Mouse (Mus musculus) brown adipose tissue, adult 24 weeks (tissue): ENCODE data around the gene Ipo13. TPM values are rescaled to one million over a fixed set of nuclear protein-coding genes. Genes with fewer than 3 reads are reported as not detected.

Experiments used
- H3K27ac ChIP-seq: fragments of 200-500 bp; replicated peaks from 2 replicates; pipeline ENCODE4 v1.5.1; 2012; ENCODE audit warnings: low read depth, mild to moderate bottlenecking, low read length
- H3K4me1 ChIP-seq: fragments of 200-500 bp; 2 replicates; pipeline ENCODE4 v1.6.1; 2012; ENCODE audit warnings: low read length, mixed read lengths; ENCODE audit not compliant: control insufficient read depth, insufficient read depth, insufficient read length
- H3K4me3 ChIP-seq: fragments of 200-500 bp; 2 replicates; pipeline ENCODE4 v1.5.1; 2012; ENCODE audit warnings: low read depth, mild to moderate bottlenecking, low read length, moderate library complexity; ENCODE audit not compliant: insufficient read depth
- polyA plus RNA-seq: library from polyadenylated mRNA; stranded (reverse); fragments of >200 nt; gene quantifications from 2 replicates; pipeline ENCODE4 v1.2.4, GENCODE M21; 2012; ENCODE audit not compliant: missing spikeins, insufficient read depth, insufficient read length

The Ipo13 gene
- polyA plus RNA-seq, 1 experiment: 28.3 TPM

- Histone ChIP-seq H3K4me1 (0 out of 2 replicates have a peak, but pooled peaks cover 2% of the 10 kb centered on the region), H3K27ac (no peak overlapping the region), H3K4me3 (no peak overlapping the region)
Measured at GRCm38 (mm10) chr4:117850176-117850575, 64.6 kb downstream of the Ipo13 start.

- Histone ChIP-seq H3K27ac (no peak overlapping the region), H3K4me3 (no peak overlapping the region), H3K4me1 (0 out of 2 replicates have a peak, but pooled peaks cover 2% of the 10 kb centered on the region)
Measured at GRCm38 (mm10) chr4:117849506-117849905, 65.3 kb downstream of the Ipo13 start.

- Histone ChIP-seq H3K4me3 (no peak overlapping the region), H3K4me1 (0 out of 2 replicates have a peak, but pooled peaks cover 2% of the 10 kb centered on the region), H3K27ac (no peak overlapping the region)
Measured at GRCm38 (mm10) chr4:117849063-117849462, 65.7 kb downstream of the Ipo13 start.

GRCm38 (mm10) chr4:117847011-117847410 is 67.8 kb downstream of the Ipo13 start:
- Histone ChIP-seq H3K4me1 (0 out of 2 replicates have a peak, but pooled peaks cover 2% of the 10 kb centered on the region), H3K4me3 (no peak overlapping the region), H3K27ac (no peak overlapping the region)

GRCm38 (mm10) chr4:117846261-117846660 is 68.5 kb downstream of the Ipo13 start:
- Histone ChIP-seq H3K4me3 (no peak overlapping the region), H3K4me1 (0 out of 2 replicates have a peak, but pooled peaks cover 2% of the 10 kb centered on the region), H3K27ac (no peak overlapping the region)

GRCm38 (mm10) chr4:117845316-117845715 is 69.5 kb downstream of the Ipo13 start:
- Histone ChIP-seq H3K27ac (no peak overlapping the region), H3K4me3 (no peak overlapping the region), H3K4me1 (no peaks in the 10 kb centered on the region)

Other genes with a start within 250 kb of the Ipo13 start
- gene Dmap1, start 232.7 kb downstream of the Ipo13 start, polyA plus RNA-seq: 9.5 and 15.2 TPM in 2 replicates
- not detected in 2 replicates for gene Gm12845, start 190.6 kb downstream of the Ipo13 start, polyA plus RNA-seq
- gene Klf17, start 149.4 kb downstream of the Ipo13 start, polyA plus RNA-seq: not detected in 2 replicates
- gene Slc6a9, start 80.5 kb downstream of the Ipo13 start, polyA plus RNA-seq: 1.6 and 1.9 TPM in 2 replicates
- gene Ccdc24, start 42.4 kb downstream of the Ipo13 start, polyA plus RNA-seq: not detected in 2 replicates
- 1.3 and 1.5 TPM in 2 replicates for gene B4galt2, start 31.5 kb downstream of the Ipo13 start, polyA plus RNA-seq
- gene Atp6v0b, start 27.7 kb downstream of the Ipo13 start, polyA plus RNA-seq: 145 and 164 TPM in 2 replicates
- 1.7 and 4.4 TPM in 2 replicates for gene Dph2, start 23.0 kb downstream of the Ipo13 start, polyA plus RNA-seq
- gene Artn, start 14.8 kb upstream of the Ipo13 start, polyA plus RNA-seq: not detected in 2 replicates
- gene St3gal3, start 219.9 kb upstream of the Ipo13 start, polyA plus RNA-seq: 27.5 and 34.3 TPM in 2 replicates